Mouse (Mus musculus) heart, embryonic 12.5 days (tissue): ENCODE measurements around the gene Aldh5a1. TPM values are rescaled to one million over a fixed set of nuclear protein-coding genes. Genes with fewer than 3 reads are reported as not detected.

Experiments used
- ATAC-seq: fragments of 200-750 bp; cut with Nextera tagmentation; 2 replicates; pipeline ENCODE4 v1.8.0; 2017; ENCODE audit warnings: moderate TSS enrichment, moderate library complexity; ENCODE audit not compliant: insufficient number of reproducible peaks, low FRiP score
- H3K27ac ChIP-seq: fragments of 300-500 bp; sonication (generic); 2 replicates; pipeline ENCODE4 v1.5.1; 2016; ENCODE audit warnings: mild to moderate bottlenecking, moderate library complexity; ENCODE audit not compliant: poor library complexity, severe bottlenecking
- H3K27me3 ChIP-seq: fragments of 300-500 bp; sonication (generic); replicated peaks from 2 replicates; pipeline ENCODE4 v1.6.1; 2016; ENCODE audit warnings: mild to moderate bottlenecking, moderate library complexity
- H3K36me3 ChIP-seq: fragments of 300-500 bp; sonication (generic); 2 replicates; pipeline ENCODE4 v1.6.1; 2016; ENCODE audit warnings: mild to moderate bottlenecking, moderate library complexity
- H3K4me1 ChIP-seq: fragments of 300-500 bp; sonication (generic); replicated peaks from 2 replicates; pipeline ENCODE4 v1.6.1; 2016; ENCODE audit warnings: mild to moderate bottlenecking
- H3K4me2 ChIP-seq: fragments of 300-500 bp; sonication (generic); 2 replicates; pipeline ENCODE4 v1.6.1; 2016; ENCODE audit warnings: mild to moderate bottlenecking, moderate library complexity
- H3K4me3 ChIP-seq: fragments of 300-500 bp; sonication (generic); 2 replicates; pipeline ENCODE4 v1.5.1; 2016; ENCODE audit warnings: mild to moderate bottlenecking
- H3K9ac ChIP-seq: fragments of 300-500 bp; sonication (generic); 2 replicates; pipeline ENCODE4 v1.6.1; 2016; ENCODE audit warnings: mild to moderate bottlenecking, moderate library complexity
- H3K9me3 ChIP-seq: fragments of 300-500 bp; sonication (generic); replicated peaks from 2 replicates; pipeline ENCODE4 v1.6.1; 2016; ENCODE audit warnings: mild to moderate bottlenecking, moderate library complexity
- WGBS: fragments of 180-500 bp; shearing (Covaris S2); methylation state at CpG from one replicate; pipeline ENCODE4 v1.1.7; 2016; 5-methylcytosine and 5-hydroxymethylcytosine counted together
- polyA plus RNA-seq: library from polyadenylated mRNA; unstranded; fragments of >200 nt; fragmentation: Nextera tagmentation; extraction: Ambion mirVana; gene quantifications from 2 replicates; pipeline ENCODE4 v1.2.1, GENCODE M21; 2016

Gene Aldh5a1
- polyA plus RNA-seq, 1 experiment from 2014 or later = 13.3 TPM

DNA sequence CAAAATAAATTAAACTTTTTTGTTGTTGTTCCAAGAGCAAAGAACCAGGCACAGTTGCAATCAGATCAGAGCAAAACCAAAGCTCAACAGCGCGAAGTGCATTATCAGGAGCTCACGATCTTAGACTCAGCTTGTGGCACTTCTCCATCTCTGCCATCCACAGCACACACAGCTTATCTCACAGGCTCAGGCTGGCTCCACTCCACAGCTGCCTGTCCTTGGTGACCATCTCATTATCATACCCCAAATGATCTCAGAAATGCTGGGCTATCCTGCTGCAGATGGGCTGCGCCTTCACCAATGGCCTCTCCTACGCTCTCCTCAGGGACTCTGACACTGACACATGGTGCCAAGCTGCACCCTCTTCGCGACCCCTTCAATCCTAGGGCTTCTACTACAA is 4.3 kb downstream of the Aldh5a1 start:
- H3K4me3 ChIP-seq = no peak overlapping the region
- H3K27ac ChIP-seq = no peak overlapping the region
- peaks cover 8% of the 10 kb centered on the region; the same call in 1 of the 2 replicates for H3K4me1 ChIP-seq
- no peaks in the 10 kb centered on the region for H3K9me3 ChIP-seq
- no peak for ATAC-seq
- no peak overlapping the region for H3K9ac ChIP-seq
- no peak overlapping the region for H3K4me2 ChIP-seq
- 67% methylated on average over 7 of the region's 7 CpGs for WGBS
- H3K36me3 ChIP-seq = no peaks in the 10 kb centered on the region
- H3K27me3 ChIP-seq = no peaks in the 10 kb centered on the region

DNA sequence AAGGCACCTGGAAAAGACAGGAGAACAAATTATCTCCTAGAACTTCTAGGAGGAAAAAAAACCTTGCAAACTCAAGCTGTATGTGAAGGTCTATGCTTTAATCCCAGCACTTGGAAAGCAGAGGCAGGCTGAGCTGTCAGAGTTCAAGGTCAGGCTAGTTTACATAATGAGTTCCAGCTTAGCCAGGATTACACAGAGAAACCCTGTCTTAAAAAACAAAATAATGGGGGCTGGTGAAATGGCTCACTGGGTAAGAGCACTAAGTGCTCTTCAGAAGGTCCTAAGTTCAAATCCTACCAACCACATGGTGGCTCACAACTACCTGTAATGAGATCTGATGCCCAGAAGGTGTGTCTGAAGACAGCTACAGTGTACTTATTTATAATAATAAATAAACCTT is 6.9 kb downstream of the Aldh5a1 start:
- Histone ChIP-seq H3K4me2 (no peak overlapping the region), H3K27me3 (no peaks in the 10 kb centered on the region), H3K9ac (no peak overlapping the region), H3K9me3 (no peaks in the 10 kb centered on the region), H3K27ac (no peak overlapping the region), H3K4me3 (no peak overlapping the region), H3K4me1 (peaks cover 3% of the 10 kb centered on the region; the same call in 1 of the 2 replicates), H3K36me3 (peaks cover 3% of the 10 kb centered on the region; the same call in 1 of the 2 replicates)
- no peak for ATAC-seq

DNA sequence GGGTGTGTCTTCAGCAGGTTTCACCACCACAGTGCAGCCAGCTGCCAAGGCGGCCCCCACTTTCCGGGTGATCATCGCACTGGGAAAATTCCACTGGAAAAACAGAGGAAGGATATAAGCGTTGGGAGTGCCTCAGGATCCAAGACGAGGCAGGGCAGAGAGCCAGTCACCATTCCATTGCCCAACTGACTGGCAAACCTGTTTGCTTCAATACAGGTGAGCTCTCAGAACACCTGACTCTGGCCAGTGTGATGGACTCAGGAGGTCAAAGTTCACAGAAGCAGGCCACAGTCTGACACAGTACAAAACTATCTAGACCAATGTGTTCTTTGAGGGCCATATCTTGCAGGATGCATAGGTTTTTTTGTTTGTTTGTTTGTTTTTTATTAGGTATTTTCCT is 13.5 kb downstream of the Aldh5a1 start:
- no peak overlapping the region for H3K27ac ChIP-seq

DNA sequence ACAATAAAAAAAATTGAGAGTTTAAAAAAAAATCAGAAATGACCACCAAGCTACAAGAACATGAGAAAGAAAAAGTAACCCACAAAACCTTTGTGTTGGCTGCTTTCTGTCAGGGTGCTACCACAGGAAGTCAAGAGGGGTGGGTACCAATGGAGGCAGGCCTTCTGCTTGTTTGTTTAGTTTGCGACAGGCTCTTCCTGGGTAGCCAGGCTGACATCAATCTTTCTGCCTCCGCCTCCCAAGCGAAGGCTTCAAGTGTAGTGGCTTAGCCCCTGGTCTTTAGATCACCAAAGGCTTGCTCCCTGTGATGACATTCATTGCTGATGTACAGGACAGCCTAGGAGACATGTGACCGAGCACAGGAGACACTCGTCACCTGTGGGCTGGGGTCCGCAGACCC is 16.2 kb downstream of the Aldh5a1 start:
- H3K9ac ChIP-seq = no peak overlapping the region
- H3K36me3 ChIP-seq = peaks cover 57% of the 10 kb centered on the region
- no peak overlapping the region for H3K27ac ChIP-seq
- ATAC-seq = no peak
- WGBS = 70% methylated on average over 6 of the region's 6 CpGs
- H3K4me2 ChIP-seq = no peak overlapping the region
- no peaks in the 10 kb centered on the region for H3K27me3 ChIP-seq
- H3K9me3 ChIP-seq = no peaks in the 10 kb centered on the region
- H3K4me1 ChIP-seq = no peaks in the 10 kb centered on the region
- H3K4me3 ChIP-seq = no peak overlapping the region

More for the DNA sequence above, 13.5 kb downstream of the Aldh5a1 start:
- Histone ChIP-seq H3K9ac (no peak overlapping the region), H3K4me3 (no peak overlapping the region), H3K4me2 (no peak overlapping the region), H3K36me3 (peaks cover 39% of the 10 kb centered on the region), H3K4me1 (no peaks in the 10 kb centered on the region), H3K27me3 (no peaks in the 10 kb centered on the region), H3K9me3 (no peaks in the 10 kb centered on the region)
- WGBS = 81% methylated on average over 5 of the region's 5 CpGs
- ATAC-seq = no peak

DNA sequence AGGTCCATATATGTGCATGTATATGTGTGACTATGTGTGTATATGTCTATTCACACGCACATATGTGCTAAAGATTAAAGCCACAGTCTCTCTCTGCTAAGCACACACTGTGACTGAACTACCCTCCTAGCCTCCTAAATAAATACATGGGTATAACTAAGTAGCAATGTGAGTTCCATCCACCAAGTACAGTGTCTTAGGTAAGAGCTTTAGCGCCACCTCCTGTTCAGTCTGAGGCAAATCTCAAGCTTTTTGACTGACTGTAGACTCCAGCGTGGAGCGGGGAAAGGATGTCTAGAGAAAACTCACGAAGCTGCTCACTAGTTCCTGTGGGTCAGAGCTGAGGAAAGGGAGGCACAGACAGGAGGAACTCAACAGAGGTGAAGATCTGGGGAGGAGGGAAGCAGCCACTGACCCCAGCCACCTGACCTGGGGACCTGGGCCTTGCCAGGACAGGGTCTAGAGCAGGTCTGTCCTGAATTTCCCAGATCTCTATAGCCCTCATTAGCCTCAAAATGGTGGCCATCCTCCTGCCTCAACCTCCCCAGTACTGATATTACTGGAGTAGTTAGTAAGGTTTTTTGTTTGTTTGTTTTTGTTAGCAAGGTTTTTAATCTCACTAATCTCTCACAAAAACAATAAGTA is 17.0 kb downstream of the Aldh5a1 start:
- WGBS = 22% methylated on average over 5 of the region's 5 CpGs
- ATAC-seq = peak; percentile 64; the same call in 1 of the 2 replicates
- Histone ChIP-seq H3K36me3 (peaks cover 54% of the 10 kb centered on the region), H3K27me3 (no peaks in the 10 kb centered on the region), H3K27ac (no peak overlapping the region), H3K4me3 (no peak overlapping the region), H3K4me2 (no peak overlapping the region), H3K9ac (no peak overlapping the region), H3K4me1 (peaks cover 6% of the 10 kb centered on the region; the same call in 1 of the 2 replicates), H3K9me3 (no peaks in the 10 kb centered on the region)

DNA sequence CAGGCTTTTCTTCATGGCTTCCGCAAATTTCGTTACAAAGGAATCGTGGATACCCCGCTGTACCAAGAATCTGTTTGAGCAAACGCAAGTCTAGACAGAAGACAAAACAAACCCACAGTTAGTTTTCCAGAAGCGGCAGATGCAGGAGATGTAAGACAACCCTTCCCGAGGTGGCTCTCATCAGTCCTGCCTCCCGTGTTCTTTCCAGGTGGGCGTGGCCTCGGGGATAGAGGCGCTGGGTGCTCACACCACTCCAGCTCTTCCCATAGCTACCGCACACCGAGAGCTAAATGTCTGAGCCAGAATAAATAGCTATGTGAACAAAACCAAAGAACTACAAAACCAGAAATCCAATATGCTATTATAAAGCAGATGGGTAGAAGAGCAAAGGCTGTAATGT is 21.6 kb downstream of the Aldh5a1 start:
- no peak overlapping the region for H3K4me2 ChIP-seq

DNA sequence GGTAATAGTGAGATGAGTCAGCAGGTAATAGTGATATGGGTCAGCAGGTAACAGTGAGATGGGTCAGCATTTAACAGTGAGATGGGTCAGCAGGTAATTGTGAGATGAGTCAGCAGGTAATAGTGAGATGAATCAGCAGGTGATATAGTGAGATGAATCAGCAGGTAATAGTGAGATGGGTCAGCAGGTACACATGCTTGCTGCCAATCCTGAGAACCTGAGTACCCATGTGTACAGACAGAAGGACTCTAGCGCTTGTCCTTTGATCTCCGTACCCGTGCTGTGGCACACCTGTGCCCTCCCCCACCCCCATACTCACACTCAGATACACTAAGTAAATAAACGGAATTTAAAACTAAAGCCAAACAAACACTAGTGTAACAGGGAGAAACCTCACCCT is 22.5 kb downstream of the Aldh5a1 start:
- Histone ChIP-seq H3K36me3 (peaks cover 57% of the 10 kb centered on the region), H3K27ac (no peak overlapping the region), H3K9me3 (no peaks in the 10 kb centered on the region), H3K4me3 (no peak overlapping the region), H3K27me3 (no peaks in the 10 kb centered on the region), H3K9ac (no peak overlapping the region), H3K4me2 (no peak overlapping the region), H3K4me1 (peaks cover 10% of the 10 kb centered on the region)
- no peak for ATAC-seq
- WGBS = 74% methylated on average over 4 of the region's 4 CpGs

More for the DNA sequence above, 21.6 kb downstream of the Aldh5a1 start:
- H3K9ac ChIP-seq = no peak overlapping the region
- peaks cover 10% of the 10 kb centered on the region for H3K4me1 ChIP-seq
- H3K36me3 ChIP-seq = peaks cover 52% of the 10 kb centered on the region
- H3K27me3 ChIP-seq = no peaks in the 10 kb centered on the region
- H3K4me3 ChIP-seq = no peak overlapping the region
- no peaks in the 10 kb centered on the region for H3K9me3 ChIP-seq
- no peak overlapping the region for H3K27ac ChIP-seq
- 66% methylated on average over 13 of the region's 13 CpGs for WGBS
- no peak for ATAC-seq

DNA sequence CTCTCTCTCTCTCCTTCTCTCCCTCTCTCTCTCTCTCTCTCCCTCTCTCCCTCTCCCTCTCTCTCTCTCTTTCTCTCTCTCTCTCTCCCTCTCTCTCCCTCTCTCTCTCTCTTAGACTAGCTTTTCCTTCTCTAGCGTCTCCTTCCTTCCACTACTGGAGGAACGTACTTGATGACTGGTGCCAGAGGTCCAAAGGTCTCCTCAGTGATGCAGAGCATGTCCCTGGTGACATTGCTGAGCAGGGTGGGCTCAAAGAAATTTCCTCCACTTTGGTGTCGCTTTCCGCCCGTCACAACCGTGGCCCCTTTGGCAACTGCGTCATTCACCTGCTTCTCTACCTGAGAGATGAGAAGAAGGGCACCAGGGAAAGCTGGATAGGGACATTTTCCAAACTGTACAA is 23.9 kb downstream of the Aldh5a1 start:
- Histone ChIP-seq H3K9ac (no peak overlapping the region), H3K4me2 (no peak overlapping the region), H3K27ac (no peak overlapping the region), H3K9me3 (no peaks in the 10 kb centered on the region), H3K27me3 (no peaks in the 10 kb centered on the region), H3K4me1 (peaks cover 10% of the 10 kb centered on the region), H3K4me3 (no peak overlapping the region), H3K36me3 (peaks cover 53% of the 10 kb centered on the region)
- 87% methylated on average over 7 of the region's 7 CpGs for WGBS
- ATAC-seq = no peak

DNA sequence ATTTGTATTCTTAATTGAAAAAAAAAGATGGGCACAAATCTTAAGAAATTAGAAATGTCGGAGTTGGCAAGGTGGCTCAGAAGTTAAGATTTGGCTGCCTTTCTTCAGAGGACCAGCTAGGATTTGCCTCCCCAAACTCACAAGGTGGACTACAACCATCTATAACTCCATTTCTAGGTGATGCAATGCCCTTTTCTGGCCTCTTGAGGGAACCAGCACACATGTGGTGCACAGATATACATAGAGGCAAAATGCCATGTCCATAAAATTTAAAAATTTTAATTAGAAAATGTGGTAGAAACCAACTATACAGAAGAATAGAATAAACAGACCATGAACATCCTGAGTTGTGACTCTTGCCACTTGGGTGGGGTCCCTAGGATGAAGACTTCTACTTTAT is 28.3 kb downstream of the Aldh5a1 start:
- Histone ChIP-seq H3K27ac (no peak overlapping the region), H3K4me3 (no peak overlapping the region), H3K4me2 (no peak overlapping the region), H3K27me3 (no peaks in the 10 kb centered on the region), H3K9me3 (no peaks in the 10 kb centered on the region), H3K36me3 (peaks cover 29% of the 10 kb centered on the region), H3K9ac (no peak overlapping the region), H3K4me1 (no peaks in the 10 kb centered on the region)
- WGBS = 86% methylated on average over 1 of the region's 1 CpGs
- ATAC-seq = no peak

DNA sequence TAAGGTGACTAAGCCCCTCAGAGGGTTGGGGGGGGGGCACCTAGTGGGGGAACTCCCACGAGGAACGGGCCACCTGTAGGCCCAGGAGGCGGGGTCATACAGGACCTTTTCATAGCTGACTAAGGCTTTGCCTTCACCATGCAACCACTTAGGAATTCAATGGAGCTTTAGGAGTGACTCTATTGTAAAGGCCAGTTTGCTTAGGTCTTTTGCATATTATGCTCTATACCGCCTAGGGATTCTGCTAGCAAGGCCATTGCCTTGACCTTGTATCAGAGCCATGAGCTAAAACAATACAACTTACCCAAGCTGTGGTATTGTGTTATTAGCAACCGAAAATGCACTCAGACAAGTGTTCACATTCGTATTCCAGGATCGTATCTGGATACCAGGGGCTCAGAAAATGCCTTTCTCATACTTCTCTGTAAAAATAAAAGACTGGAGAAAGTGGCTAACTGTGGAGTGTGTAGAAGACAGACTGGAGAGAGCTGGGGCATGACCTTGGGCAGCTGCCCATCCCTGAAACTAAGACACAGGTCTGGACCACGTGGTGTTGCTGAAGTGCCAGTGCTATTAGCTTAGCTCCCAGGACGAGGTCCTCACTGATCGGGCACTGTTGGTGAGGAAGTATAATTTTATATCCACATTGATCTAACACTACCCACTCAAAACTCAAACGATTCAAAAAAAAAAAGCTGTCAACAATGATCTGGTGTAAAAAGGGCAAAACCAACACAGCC is 30.5 kb downstream of the Aldh5a1 start:
- WGBS = 75% methylated on average over 11 of the region's 11 CpGs

DNA sequence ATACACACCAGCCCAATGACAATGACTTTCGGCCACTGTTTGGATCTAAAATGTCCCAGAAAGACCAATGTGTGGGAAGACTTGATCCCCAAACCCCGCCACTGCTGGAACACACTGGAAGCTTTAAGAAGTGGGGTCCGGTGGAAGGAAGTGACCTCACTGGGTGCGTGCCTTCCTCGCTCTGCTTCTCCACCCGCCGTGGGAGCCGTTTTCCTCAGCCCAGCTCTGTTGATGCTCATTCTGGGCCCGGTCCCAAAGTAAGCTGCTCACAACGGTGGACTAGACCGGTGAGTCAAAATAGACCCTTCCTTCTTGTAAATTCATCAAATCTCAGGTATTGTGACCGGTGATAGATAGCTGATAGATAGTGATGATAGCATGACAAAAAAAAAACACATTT is 32.0 kb downstream of the Aldh5a1 start:
- no peaks in the 10 kb centered on the region for H3K9me3 ChIP-seq
- 87% methylated on average over 12 of the region's 12 CpGs for WGBS
- no peak overlapping the region for H3K27ac ChIP-seq
- peaks cover 9% of the 10 kb centered on the region; the same call in 1 of the 2 replicates for H3K36me3 ChIP-seq
- no peaks in the 10 kb centered on the region for H3K4me1 ChIP-seq
- no peak overlapping the region for H3K9ac ChIP-seq
- no peak overlapping the region for H3K4me3 ChIP-seq
- no peak for ATAC-seq
- H3K4me2 ChIP-seq = no peak overlapping the region
- no peaks in the 10 kb centered on the region for H3K27me3 ChIP-seq

More for the DNA sequence above, 30.5 kb downstream of the Aldh5a1 start:
- no peak overlapping the region for H3K9ac ChIP-seq
- H3K9me3 ChIP-seq = no peaks in the 10 kb centered on the region
- H3K4me2 ChIP-seq = no peak overlapping the region
- H3K4me1 ChIP-seq = no peaks in the 10 kb centered on the region
- H3K4me3 ChIP-seq = no peak overlapping the region
- ATAC-seq = no peak
- H3K27me3 ChIP-seq = no peaks in the 10 kb centered on the region
- H3K36me3 ChIP-seq = peaks cover 18% of the 10 kb centered on the region
- H3K27ac ChIP-seq = no peak overlapping the region
